Comparison of ENCODE assay signal across 9 mouse cellular contexts in genomic region chr11:106614339-106614645, GRCm38 (mm10). TPM values are rescaled to one million over a fixed set of nuclear protein-coding genes. Genes with fewer than 3 reads are reported as not detected.
DNase-seq lines count a peak whose midpoint lies in the region; ATAC-seq and TF ChIP-seq lines count a peak whose summit lies in the region.
"Had no signal": no experiment of that assay in that cellular context is flagged by ENCODE, and none has a peak within 500 bp of the region (broad histone marks: within the 10 kb centered on the region; RNA-seq: fewer than 3 reads in every experiment).

No protein-coding gene starts in this region.

- H3K9ac ChIP-seq in lung, postnatal 0 days (replicated peaks; ENCODE audit: low read depth) = no peak overlapping the region
- H3K9ac ChIP-seq in forebrain, embryonic 14.5 days (ENCODE audit: low read length) = no peak overlapping the region

- no peaks in the 10 kb centered on the region for H3K36me3 ChIP-seq in lung, postnatal 0 days (ENCODE audit: insufficient read depth, low read length)
- H3K36me3 ChIP-seq in forebrain, embryonic 14.5 days (ENCODE audit: control insufficient read depth, insufficient read depth, low read length) = no peaks in the 10 kb centered on the region
- H3K36me3 ChIP-seq in midbrain, embryonic 10.5 days = no peaks in the 10 kb centered on the region

- no peak overlapping the region for H3K4me2 ChIP-seq in lung, postnatal 0 days (replicated peaks; ENCODE audit: low read depth, low read length)
- no peak overlapping the region for H3K4me2 ChIP-seq in forebrain, embryonic 14.5 days (ENCODE audit: low read length)

- no peak for TF ChIP-seq CTCF in lung, postnatal 0 days (IDR thresholded peaks at IDR 0.05)

- no peak overlapping the region for H3K4me3 ChIP-seq in lung, postnatal 0 days (ENCODE audit: low read depth, low read length)
- H3K4me3 ChIP-seq in forebrain, embryonic 14.5 days (ENCODE audit: low read depth, low read length) = no peak overlapping the region
- H3K4me3 ChIP-seq in midbrain, embryonic 10.5 days = no peak overlapping the region

- H3K4me1 ChIP-seq in lung, postnatal 0 days (ENCODE audit: insufficient read depth, low read depth, low read length) = peaks cover 4% of the 10 kb centered on the region; the same call in 1 of the 2 replicates
- peaks cover 11% of the 10 kb centered on the region for H3K4me1 ChIP-seq in forebrain, embryonic 14.5 days (ENCODE audit: control insufficient read depth, insufficient read depth, low read length)
- H3K4me1 ChIP-seq in midbrain, embryonic 10.5 days = peaks cover 24% of the 10 kb centered on the region

- ATAC-seq in granulocyte monocyte progenitor cell, adult 5-6 weeks (replicated peaks; ENCODE audit: poor library complexity, severe bottlenecking) = peak; percentile 36
- no peak for ATAC-seq in lung, postnatal 0 days
- no peak for ATAC-seq in forebrain, embryonic 14.5 days

- no peaks in the 10 kb centered on the region for H3K9me3 ChIP-seq in lung, postnatal 0 days (ENCODE audit: low read length)
- H3K9me3 ChIP-seq in forebrain, embryonic 14.5 days (replicated peaks; ENCODE audit: control insufficient read depth, low read length) = no peaks in the 10 kb centered on the region
- no peaks in the 10 kb centered on the region for H3K9me3 ChIP-seq in midbrain, embryonic 10.5 days (replicated peaks)

- 0 out of 2 replicates have a peak overlapping the region, but pooled peaks have one; percentile 49 for H3K27ac ChIP-seq in lung, postnatal 0 days (ENCODE audit: low read length)
- H3K27ac ChIP-seq in forebrain, embryonic 14.5 days (ENCODE audit: low read depth, low read length) = no peak overlapping the region
- H3K27ac ChIP-seq in midbrain, embryonic 10.5 days (replicated peaks) = no peak overlapping the region

- peak; percentile 56 for TF ChIP-seq EP300 in lung, postnatal 0 days (IDR thresholded peaks at IDR 0.05)

- H3K27me3 ChIP-seq in lung, postnatal 0 days (replicated peaks; ENCODE audit: insufficient read depth, low read length) = no peaks in the 10 kb centered on the region
- no peaks in the 10 kb centered on the region for H3K27me3 ChIP-seq in forebrain, embryonic 14.5 days (replicated peaks; ENCODE audit: control insufficient read depth, insufficient read depth, low read length)
- H3K27me3 ChIP-seq in midbrain, embryonic 10.5 days (ENCODE audit: low read depth, poor library complexity, severe bottlenecking) = peaks cover 13% of the 10 kb centered on the region

- WGBS in lung, postnatal 0 days = 15% methylated on average over 4 of the region's 4 CpGs
- 88% methylated on average over 4 of the region's 4 CpGs for WGBS in forebrain, embryonic 14.5 days
- 89% methylated on average over 4 of the region's 4 CpGs for WGBS in midbrain, embryonic 10.5 days

- DNase-seq in cerebellum, postnatal 10 days = peak; percentile 26 to 46
- no peak for DNase-seq in cerebellum, adult 18-20 months
- DNase-seq in 416B (ENCODE audit: low read depth) = peak; percentile 89
- peak; percentile 62 for DNase-seq in lung, postnatal 0 days (ENCODE audit: low spot score)
- no peak for DNase-seq in thymus, postnatal 10 days (ENCODE audit: low spot score in 2 of 2)
- no peak for DNase-seq in forebrain, embryonic 14.5 days (ENCODE audit: low spot score)
- DNase-seq in midbrain, embryonic 10.5 days (ENCODE audit: low spot score) = no peak
- DNase-seq: cerebellum, adult 8-10 months had no signal

RNA-seq across cellular contexts. Expression of gene Tex2, which starts 1.1 kb away (rescaled TPM):
- 73.6 and 80.2 TPM in 2 replicates for total RNA-seq in granulocyte monocyte progenitor cell, adult 5-6 weeks (2014; fragmentation: Nextera tagmentation)
- total RNA-seq in granulocyte monocyte progenitor cell, adult 5-6 weeks (2017) = 77.5 and 84.3 TPM in 2 replicates
- 8.9 and 9.6 TPM in 2 replicates for polyA plus RNA-seq in lung, postnatal 0 days (2015; fragmentation: Nextera tagmentation; extraction: Ambion mirVana)
- polyA plus RNA-seq in forebrain, embryonic 14.5 days (2014; fragmentation: Nextera tagmentation; extraction: Ambion mirVana) = 11.9 and 17.6 TPM in 2 replicates
- 5.6 and 7.5 TPM in 2 replicates for polyA plus RNA-seq in midbrain, embryonic 10.5 days (2016; fragmentation: Nextera tagmentation; extraction: Ambion mirVana)

Comparison
In these comparisons a context has a peak if more than half of its experiments do, and no peak if none do; other contexts are left out.
1. DNase-seq: peak in cerebellum, postnatal 10 days (2 of 2), 416B (single experiment) and lung, postnatal 0 days (single experiment); none in cerebellum, adult 18-20 months (0 of 2), thymus, postnatal 10 days (0 of 2), forebrain, embryonic 14.5 days (single experiment) and midbrain, embryonic 10.5 days (single experiment).